Mouse (Mus musculus) liver, embryonic 11.5 days (tissue): ENCODE results near the gene Lrrc8a. TPM values are rescaled to one million over a fixed set of nuclear protein-coding genes. Genes with fewer than 3 reads are reported as not detected.

ENCODE experiments used
- ATAC-seq: fragments of 200-750 bp; cut with Nextera tagmentation; replicated peaks from 2 replicates; pipeline ENCODE4 v1.8.0; 2017; ENCODE audit warnings: moderate number of reproducible peaks, mild to moderate bottlenecking, moderate TSS enrichment, moderate library complexity; ENCODE audit not compliant: low FRiP score
- DNase-seq: peaks from one replicate; pipeline ENCODE4 v3.0.0-alpha.2; 2017; ENCODE audit warnings: low spot score
- H3K27ac ChIP-seq: fragments of 300-500 bp; sonication (generic); 2 replicates; pipeline ENCODE4 v1.5.1; 2014; ENCODE audit warnings: mild to moderate bottlenecking, low read depth, low read length, control low read depth
- H3K27me3 ChIP-seq: fragments of 300-500 bp; sonication (generic); replicated peaks from 2 replicates; pipeline ENCODE4 v1.6.1; 2014; ENCODE audit warnings: low read length, mixed read lengths; ENCODE audit not compliant: control insufficient read depth, insufficient read depth
- H3K36me3 ChIP-seq: fragments of 300-500 bp; sonication (generic); 2 replicates; pipeline ENCODE4 v1.6.1; 2014; ENCODE audit warnings: mild to moderate bottlenecking, low read length, moderate library complexity, mixed read lengths; ENCODE audit not compliant: control insufficient read depth, insufficient read depth
- H3K4me1 ChIP-seq: fragments of 300-500 bp; sonication (generic); replicated peaks from 2 replicates; pipeline ENCODE4 v1.6.1; 2014; ENCODE audit warnings: low read length, mixed read lengths; ENCODE audit not compliant: control insufficient read depth, insufficient read depth
- H3K4me2 ChIP-seq: fragments of 300-500 bp; sonication (generic); 2 replicates; pipeline ENCODE4 v1.6.1; 2014; ENCODE audit warnings: mild to moderate bottlenecking, control low read depth, moderate library complexity
- H3K4me3 ChIP-seq: fragments of 300-500 bp; sonication (generic); 2 replicates; pipeline ENCODE4 v1.5.1; 2014; ENCODE audit warnings: low read depth, low read length, control low read depth
- H3K9ac ChIP-seq: fragments of 300-500 bp; sonication (generic); 2 replicates; pipeline ENCODE4 v1.6.1; 2014; ENCODE audit warnings: low read depth, low read length, control low read depth
- H3K9me3 ChIP-seq: fragments of 300-500 bp; sonication (generic); 2 replicates; pipeline ENCODE4 v1.6.1; 2016; ENCODE audit warnings: low read length, inconsistent platforms, mixed read lengths; ENCODE audit not compliant: control insufficient read depth
- WGBS: fragments of 180-500 bp; shearing (Covaris S2); extraction: QIAGEN DNeasy Blood & Tissue Kit; methylation state at CpG from one replicate; pipeline ENCODE4 v1.1.7; 2014; 5-methylcytosine and 5-hydroxymethylcytosine counted together
- polyA plus RNA-seq: library from polyadenylated mRNA; unstranded; fragments of >200 nt; fragmentation: Nextera tagmentation; extraction: Ambion mirVana; gene quantifications from 2 replicates; pipeline ENCODE4 v1.2.1, GENCODE M21; 2014

Lrrc8a gene
- polyA plus RNA-seq, 1 experiment from 2014 or later: 21.4 TPM

GRCm38 (mm10) chr2:30205629-30206357 lies 31.7 kb upstream of the Lrrc8a start, which contains the start of gene Kyat1:
Kyat1 (minus strand) TSS chr2:30205847.
- peak within 1 kb of the TSS; percentile 81 for H3K27ac ChIP-seq
- H3K4me1 ChIP-seq: peaks cover 10% of the 10 kb centered on the region
- peak within 1 kb of the TSS; percentile 83 for H3K4me3 ChIP-seq
- peak within 1 kb of the TSS; percentile 64 for H3K9ac ChIP-seq
- no peaks in the 10 kb centered on the region for H3K36me3 ChIP-seq
- H3K4me2 ChIP-seq: peak within 1 kb of the TSS; percentile 97
- H3K27me3 ChIP-seq: no peaks in the 10 kb centered on the region
- DNase-seq (peak; percentile 88), ATAC-seq (peak; percentile 90)
- under 1% methylated on average over 44 of the region's 44 CpGs for WGBS
- no peaks in the 10 kb centered on the region for H3K9me3 ChIP-seq

- Histone ChIP-seq H3K36me3 (no peaks in the 10 kb centered on the region), H3K4me2 (no peak overlapping the region), H3K9me3 (no peaks in the 10 kb centered on the region), H3K27ac (no peak overlapping the region), H3K4me1 (peaks cover 10% of the 10 kb centered on the region), H3K27me3 (no peaks in the 10 kb centered on the region), H3K4me3 (no peak overlapping the region), H3K9ac (no peak overlapping the region)
- no peak for ATAC-seq
- 78% methylated on average over 4 of the region's 4 CpGs for WGBS
- no peak for DNase-seq
Observed at GRCm38 (mm10) chr2:30207401-30207800, 30.1 kb upstream of the Lrrc8a start.

GRCm38 (mm10) chr2:30207886-30208285 lies 29.6 kb upstream of the Lrrc8a start:
- WGBS: 76% methylated on average over 5 of the region's 5 CpGs
- no peak for DNase-seq
- Histone ChIP-seq H3K27ac (no peak overlapping the region), H3K9me3 (no peaks in the 10 kb centered on the region), H3K4me3 (no peak overlapping the region), H3K4me2 (no peak overlapping the region), H3K9ac (no peak overlapping the region), H3K27me3 (no peaks in the 10 kb centered on the region), H3K4me1 (peaks cover 10% of the 10 kb centered on the region), H3K36me3 (no peaks in the 10 kb centered on the region)
- no peak for ATAC-seq

- peak overlapping the region; percentile 23; the same call in 1 of the 2 replicates for H3K4me2 ChIP-seq
- H3K27me3 ChIP-seq: no peaks in the 10 kb centered on the region
- ATAC-seq (0 out of 2 replicates have a peak, but pooled peaks have one; percentile 29), DNase-seq (no peak)
- no peaks in the 10 kb centered on the region for H3K9me3 ChIP-seq
- no peak overlapping the region for H3K9ac ChIP-seq
- peak overlapping the region; percentile 49; the same call in 1 of the 2 replicates for H3K27ac ChIP-seq
- no peak overlapping the region for H3K4me3 ChIP-seq
- WGBS: 60% methylated on average over 6 of the region's 6 CpGs
- no peaks in the 10 kb centered on the region for H3K36me3 ChIP-seq
- H3K4me1 ChIP-seq: peaks cover 1% of the 10 kb centered on the region
Observed at GRCm38 (mm10) chr2:30211408-30212168, 25.9 kb upstream of the Lrrc8a start.

- H3K27ac ChIP-seq: peak overlapping the region; percentile 43; the same call in 1 of the 2 replicates
- no peaks in the 10 kb centered on the region; the same call in 1 of the 2 replicates for H3K4me1 ChIP-seq
- ATAC-seq (no peak), DNase-seq (no peak)
- no peak overlapping the region for H3K4me2 ChIP-seq
- H3K9ac ChIP-seq: no peak overlapping the region
- H3K4me3 ChIP-seq: no peak overlapping the region
- H3K27me3 ChIP-seq: no peaks in the 10 kb centered on the region
- no peaks in the 10 kb centered on the region for H3K36me3 ChIP-seq
- H3K9me3 ChIP-seq: no peaks in the 10 kb centered on the region
- WGBS: 69% methylated on average over 4 of the region's 4 CpGs
Observed at GRCm38 (mm10) chr2:30212169-30212545, 25.4 kb upstream of the Lrrc8a start.

GRCm38 (mm10) chr2:30212951-30213350 lies 24.6 kb upstream of the Lrrc8a start:
- Histone ChIP-seq H3K4me3 (no peak overlapping the region), H3K36me3 (no peaks in the 10 kb centered on the region), H3K27me3 (no peaks in the 10 kb centered on the region), H3K4me2 (no peak overlapping the region), H3K9me3 (no peaks in the 10 kb centered on the region), H3K9ac (no peak overlapping the region), H3K27ac (no peak overlapping the region), H3K4me1 (no peaks in the 10 kb centered on the region; the same call in 1 of the 2 replicates)
- ATAC-seq: no peak
- no peak for DNase-seq
- 79% methylated on average over 1 of the region's 1 CpGs for WGBS

- DNase-seq: no peak
- Histone ChIP-seq H3K4me3 (no peak overlapping the region), H3K4me2 (no peak overlapping the region), H3K9ac (no peak overlapping the region), H3K36me3 (no peaks in the 10 kb centered on the region), H3K27me3 (no peaks in the 10 kb centered on the region), H3K9me3 (no peaks in the 10 kb centered on the region), H3K27ac (no peak overlapping the region), H3K4me1 (no peaks in the 10 kb centered on the region; the same call in 1 of the 2 replicates)
- no peak for ATAC-seq
- WGBS: 85% methylated on average over 3 of the region's 3 CpGs
Observed at GRCm38 (mm10) chr2:30214745-30215144, 22.8 kb upstream of the Lrrc8a start.

GRCm38 (mm10) chr2:30215493-30215892 lies 22.0 kb upstream of the Lrrc8a start:
- Histone ChIP-seq H3K36me3 (no peaks in the 10 kb centered on the region), H3K27ac (no peak overlapping the region), H3K27me3 (no peaks in the 10 kb centered on the region), H3K4me1 (no peaks in the 10 kb centered on the region; the same call in 1 of the 2 replicates), H3K4me3 (no peak overlapping the region), H3K4me2 (no peak overlapping the region), H3K9me3 (no peaks in the 10 kb centered on the region), H3K9ac (no peak overlapping the region)
- DNase-seq (no peak), ATAC-seq (no peak)
- WGBS: 73% methylated on average over 6 of the region's 6 CpGs
